Mouse (Mus musculus) brain, adult 2 months (tissue): ENCODE data around the gene Sned1.

Source experiments
- DNase-seq: peaks from one replicate; pipeline ENCODE4 v3.0.0; 2011; ENCODE audit warnings: low read depth, low spot score

Gene Sned1

DNA sequence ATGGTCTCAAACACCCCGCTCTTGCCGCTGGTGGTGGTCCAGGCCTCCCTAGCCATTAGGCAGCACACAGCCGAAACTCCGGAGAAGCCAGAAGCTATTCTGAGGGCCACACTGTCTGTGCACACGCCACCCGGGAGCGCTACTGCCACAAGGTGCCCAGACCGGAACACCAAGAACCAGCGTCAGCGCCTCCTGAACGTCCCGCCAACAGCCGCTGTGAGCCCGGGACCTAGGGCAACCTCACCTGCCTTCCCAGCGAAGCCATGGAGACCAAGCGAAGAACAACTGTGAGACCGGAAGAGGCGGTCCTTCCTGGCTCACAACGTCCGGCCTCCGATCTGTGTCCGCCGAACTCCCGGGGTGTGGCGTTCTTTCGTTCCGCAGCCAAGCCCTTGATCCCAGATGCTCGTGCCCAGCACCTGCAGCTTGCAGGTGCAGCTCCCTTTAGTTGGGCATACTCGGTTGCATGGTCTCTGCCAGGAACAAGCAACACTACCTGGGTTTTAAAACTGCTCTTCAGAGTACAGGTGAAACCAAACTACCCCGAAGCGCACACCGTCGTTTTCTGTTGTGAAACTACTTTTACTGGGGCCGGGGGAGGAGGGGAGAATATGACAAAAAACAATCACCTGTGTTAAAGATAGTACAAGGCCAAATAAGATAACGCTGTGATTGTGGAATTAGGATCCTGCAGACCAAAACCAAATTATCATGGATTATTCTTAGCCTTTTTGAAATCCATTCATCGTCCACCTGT, 70.1 kb downstream of the Sned1 start, which contains the start of gene Mterf4:
Gene Mterf4 (minus strand): TSS at position 335 of the 757 bp plus-strand sequence.
- DNase-seq: peak; percentile 94

DNA sequence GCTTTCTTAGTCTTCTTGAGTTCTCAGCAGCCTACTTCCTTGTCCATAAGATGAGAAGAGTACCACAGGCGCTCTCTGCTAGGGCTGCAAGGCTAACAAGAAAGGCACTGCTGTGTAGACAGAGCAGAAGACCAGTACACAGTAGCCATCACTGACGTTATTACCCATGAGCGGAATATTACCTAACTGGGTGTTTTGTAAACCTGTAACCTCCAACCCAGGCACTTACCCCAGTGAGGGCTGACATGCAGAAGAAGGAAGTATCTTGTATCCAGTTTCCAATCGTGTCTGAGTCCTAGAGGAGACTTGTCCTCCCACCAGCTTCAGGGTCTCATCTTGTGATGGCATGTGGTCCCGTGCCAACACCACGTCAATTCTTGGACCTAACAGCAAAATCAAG, 88.3 kb downstream of the Sned1 start:
- no peak for DNase-seq

DNA sequence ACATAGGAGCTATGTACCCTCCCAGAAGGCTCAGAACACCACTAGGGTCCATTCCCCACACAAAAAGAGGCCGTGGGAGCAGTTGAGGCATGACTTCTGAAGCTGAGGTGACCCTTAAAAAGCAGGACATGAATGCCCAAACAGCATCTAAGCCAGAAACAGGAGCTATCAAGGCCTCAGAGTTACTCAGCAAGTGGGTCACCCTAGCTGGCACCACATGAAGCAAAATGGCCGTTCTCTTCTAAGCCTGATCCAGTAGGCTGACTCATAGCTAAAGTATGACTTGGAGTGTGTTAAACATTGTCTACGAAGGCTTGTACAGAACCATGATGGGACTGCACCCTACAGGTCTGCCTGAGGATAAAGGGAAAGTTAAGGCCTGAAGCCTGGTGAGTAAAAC, 90.8 kb downstream of the Sned1 start:
- no peak for DNase-seq

DNA sequence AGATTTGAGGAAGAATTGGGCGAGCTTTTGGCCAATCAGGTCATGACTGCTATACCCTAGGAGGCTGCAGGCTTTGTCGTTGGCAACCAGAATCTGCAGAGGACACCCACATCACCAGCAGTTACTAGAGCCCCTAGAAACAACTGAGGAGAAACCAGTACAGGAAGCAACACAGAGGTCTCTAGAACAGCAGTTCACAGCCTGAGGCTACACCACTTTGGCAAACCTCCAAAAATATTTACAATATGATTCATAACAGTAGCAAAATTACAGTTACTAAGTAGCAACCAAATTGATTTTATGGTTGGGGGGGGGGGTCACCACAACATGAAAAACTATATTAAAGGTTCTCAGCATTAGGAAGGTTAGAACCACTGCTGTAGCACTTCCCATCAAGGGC, 99.0 kb downstream of the Sned1 start:
- DNase-seq: no peak

- DNase-seq: peak; percentile 99
Measured at GRCm38 (mm10) chr1:93342648-93343503, 107.2 kb downstream of the Sned1 start, which contains the start of the genes Ppp1r7 and Pask. Ppp1r7 (plus strand) TSS chr1:93342854. Pask (minus strand) TSS chr1:93343482.

DNA sequence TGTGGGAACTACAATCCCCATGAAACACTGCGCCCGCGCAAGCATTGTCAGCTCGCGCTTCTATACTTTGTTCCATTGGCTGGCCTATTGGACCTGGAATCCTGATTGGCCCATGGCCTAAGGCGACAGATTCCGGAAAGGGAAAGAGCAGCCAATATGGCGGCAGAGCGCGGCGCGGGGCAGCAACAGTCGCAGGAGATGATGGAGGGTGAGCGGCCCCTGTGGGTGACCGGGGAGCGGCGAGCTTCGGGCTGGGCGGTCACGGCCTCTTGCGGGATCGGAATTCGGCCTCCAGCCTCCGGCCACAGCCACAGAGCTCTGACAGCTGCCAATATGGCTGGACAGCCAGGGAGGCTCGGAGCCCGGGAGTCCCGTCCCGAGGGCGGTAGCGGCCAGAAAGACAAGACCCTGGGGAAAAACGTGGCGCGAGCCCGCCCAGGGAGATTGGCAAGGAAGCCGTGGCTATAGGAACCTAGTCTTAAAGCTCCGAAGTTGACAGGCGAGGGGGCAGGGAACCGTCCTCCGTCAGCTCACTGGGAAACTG, 107.9 kb downstream of the Sned1 start:
- peak; percentile 99 for DNase-seq

DNA sequence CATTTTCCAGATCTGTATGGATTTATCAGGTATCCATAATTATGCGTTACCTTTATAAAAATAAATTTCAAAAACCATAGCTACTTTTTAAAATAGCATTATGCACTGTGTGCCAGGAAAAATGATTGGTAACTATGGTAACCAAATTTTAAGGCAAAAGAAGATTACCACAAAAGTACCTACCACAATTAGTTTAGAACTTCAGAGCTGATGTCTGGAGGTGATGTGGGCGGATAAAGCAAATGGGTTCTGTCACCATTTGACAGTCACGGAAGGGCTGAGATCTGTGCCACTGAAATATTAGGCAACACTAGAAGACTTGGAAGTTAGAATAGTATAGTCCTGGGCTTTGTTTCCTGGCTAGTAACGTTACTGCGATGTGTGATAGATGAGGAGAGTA, 111.5 kb downstream of the Sned1 start:
- DNase-seq: peak; percentile 65

GRCm38 (mm10) chr1:93349701-93350100, 114.1 kb downstream of the Sned1 start:
- peak; percentile 54 for DNase-seq
